Mouse (Mus musculus): Measurements from ENCODE around the gene Nars2. TPM values are rescaled to one million over a fixed set of nuclear protein-coding genes. Genes with fewer than 3 reads are reported as not detected.

Nars2 gene
- polyA plus RNA-seq, 1 experiment from 2014 or later, result 19.7 TPM

DNA sequence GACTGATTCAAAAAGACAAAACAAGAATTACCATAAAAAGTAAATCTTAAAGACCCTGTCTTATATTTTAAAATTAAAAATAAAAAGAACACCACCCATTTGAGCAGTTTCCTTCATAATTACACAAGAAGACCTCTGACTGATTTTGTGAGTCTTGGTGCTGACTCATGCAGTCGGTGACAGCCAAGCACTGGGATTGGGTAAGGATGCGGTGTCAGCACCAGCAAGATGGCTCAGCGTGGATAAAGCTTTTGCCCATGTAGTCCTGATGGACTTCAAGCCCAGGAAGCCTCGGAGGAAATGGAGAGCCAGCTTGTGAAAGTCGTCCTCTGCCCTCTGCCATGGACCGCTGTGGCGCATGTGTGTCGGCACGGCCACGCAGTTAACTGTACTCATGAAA lies 77.8 kb downstream of the Nars2 start:
- Histone ChIP-seq H3K27ac (no peak overlapping the region), H3K36me3 (no peaks in the 10 kb centered on the region), H3K4me2 (replicated peaks) (no peak overlapping the region), H3K4me3 (no peak overlapping the region), H3K4me1 (no peaks in the 10 kb centered on the region), H3K27me3 (no peaks in the 10 kb centered on the region), H3K9me3 (replicated peaks) (no peaks in the 10 kb centered on the region), H3K9ac (no peak overlapping the region)
- 93% methylated on average over 10 of the region's 10 CpGs for WGBS
- ATAC-seq (ENCODE audit: low FRiP score), result no peak

DNA sequence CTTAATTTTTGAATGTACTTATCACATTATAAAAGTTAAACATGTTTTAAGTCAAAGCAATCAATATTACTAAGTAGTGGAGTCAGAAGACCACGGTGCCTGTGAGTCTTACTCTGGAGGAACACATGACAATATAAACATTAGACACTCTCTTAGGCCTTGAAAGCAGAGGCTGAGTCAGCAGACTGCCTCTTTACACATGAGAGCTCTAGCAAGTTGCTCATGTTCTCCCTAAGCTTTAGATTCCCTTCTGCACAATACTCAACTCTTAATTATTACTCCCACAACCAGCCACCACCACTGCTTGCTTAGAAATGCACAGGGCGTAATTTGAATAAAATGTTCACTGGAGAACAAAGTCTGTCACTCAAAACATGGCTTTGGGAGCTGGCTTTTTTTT lies 81.1 kb downstream of the Nars2 start:
- ATAC-seq (ENCODE audit: low FRiP score), result no peak

DNA sequence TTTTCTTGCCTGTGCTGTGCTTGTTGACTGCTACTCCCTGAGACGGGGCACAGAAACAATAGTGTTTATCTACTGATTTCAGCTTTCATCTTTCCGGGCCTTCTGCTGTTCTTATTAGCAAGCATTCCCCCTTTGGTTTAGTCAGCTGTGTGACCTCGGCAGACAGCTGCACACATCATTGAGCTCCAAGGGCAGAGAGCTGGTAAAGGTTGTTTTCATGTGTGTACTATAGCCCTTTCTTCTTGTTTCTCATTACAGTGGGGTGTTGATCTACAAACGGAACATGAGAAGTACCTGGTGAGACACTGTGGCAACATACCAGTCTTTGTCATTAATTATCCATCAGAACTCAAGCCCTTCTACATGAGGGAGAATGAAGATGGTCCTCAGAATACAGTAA lies 88.3 kb downstream of the Nars2 start:
- Histone ChIP-seq H3K9ac (no peak overlapping the region), H3K27ac (no peak overlapping the region), H3K4me3 (no peak overlapping the region), H3K4me2 (replicated peaks) (no peak overlapping the region), H3K27me3 (no peaks in the 10 kb centered on the region), H3K4me1 (no peaks in the 10 kb centered on the region), H3K36me3 (no peaks in the 10 kb centered on the region; the same call in 1 of the 2 replicates), H3K9me3 (replicated peaks) (no peaks in the 10 kb centered on the region)
- ATAC-seq (ENCODE audit: low FRiP score), result no peak
- WGBS, result 64% methylated on average over 4 of the region's 4 CpGs

More for the DNA sequence above, 81.1 kb downstream of the Nars2 start:
- Histone ChIP-seq H3K4me1 (no peaks in the 10 kb centered on the region), H3K4me3 (no peak overlapping the region), H3K36me3 (no peaks in the 10 kb centered on the region), H3K27ac (no peak overlapping the region), H3K9me3 (replicated peaks) (no peaks in the 10 kb centered on the region), H3K4me2 (replicated peaks) (no peak overlapping the region), H3K9ac (no peak overlapping the region), H3K27me3 (no peaks in the 10 kb centered on the region)
- WGBS, result 87% methylated on average over 2 of the region's 2 CpGs

GRCm38 (mm10) chr7:97041868-97042449 lies 90.7 kb downstream of the Nars2 start:
- H3K4me3 ChIP-seq, result no peak overlapping the region
- no peaks in the 10 kb centered on the region; the same call in 1 of the 2 replicates for H3K36me3 ChIP-seq
- H3K4me2 ChIP-seq (replicated peaks), result no peak overlapping the region
- no peak for ATAC-seq (ENCODE audit: low FRiP score)
- H3K9ac ChIP-seq, result no peak overlapping the region
- no peak overlapping the region for H3K27ac ChIP-seq
- WGBS, result 89% methylated on average over 6 of the region's 6 CpGs
- no peaks in the 10 kb centered on the region for H3K27me3 ChIP-seq
- H3K9me3 ChIP-seq (replicated peaks), result no peaks in the 10 kb centered on the region
- H3K4me1 ChIP-seq, result no peaks in the 10 kb centered on the region

DNA sequence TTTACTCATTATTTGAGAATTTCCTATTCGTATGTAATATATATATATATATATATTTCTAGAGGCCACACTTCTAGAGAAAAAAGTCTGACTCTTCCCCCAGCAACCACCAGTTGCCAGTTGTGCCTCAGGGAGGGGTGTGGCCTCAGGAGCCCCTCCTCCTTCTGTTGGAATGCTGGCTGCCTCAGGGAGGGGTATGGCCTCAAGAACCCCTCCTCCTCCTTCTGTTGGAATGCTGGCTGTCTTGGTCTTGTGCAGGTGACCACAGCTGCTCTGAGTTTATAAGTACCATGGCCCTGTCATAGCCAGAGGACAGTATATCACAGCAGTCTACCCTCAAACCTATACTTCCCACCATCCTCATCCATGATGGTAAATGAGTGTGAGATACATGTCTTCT lies 91.7 kb downstream of the Nars2 start:
- Histone ChIP-seq H3K27me3 (no peaks in the 10 kb centered on the region), H3K9me3 (replicated peaks) (no peaks in the 10 kb centered on the region), H3K9ac (no peak overlapping the region), H3K4me2 (replicated peaks) (no peak overlapping the region), H3K27ac (no peak overlapping the region), H3K4me1 (no peaks in the 10 kb centered on the region), H3K4me3 (no peak overlapping the region), H3K36me3 (no peaks in the 10 kb centered on the region; the same call in 1 of the 2 replicates)
- WGBS, result 94% methylated on average over 1 of the region's 1 CpGs
- no peak for ATAC-seq (ENCODE audit: low FRiP score)

- Histone ChIP-seq H3K4me3 (no peak overlapping the region), H3K9ac (no peak overlapping the region), H3K9me3 (replicated peaks) (no peaks in the 10 kb centered on the region), H3K27me3 (no peaks in the 10 kb centered on the region), H3K4me1 (no peaks in the 10 kb centered on the region), H3K36me3 (no peaks in the 10 kb centered on the region), H3K27ac (no peak overlapping the region), H3K4me2 (replicated peaks) (no peak overlapping the region)
- WGBS, result 94% methylated on average over 2 of the region's 2 CpGs
- ATAC-seq (ENCODE audit: low FRiP score), result no peak
Measured at GRCm38 (mm10) chr7:97060966-97061365, 109.7 kb downstream of the Nars2 start.

- H3K27me3 ChIP-seq, result no peaks in the 10 kb centered on the region
- WGBS, result 80% methylated on average over 3 of the region's 3 CpGs
Measured at GRCm38 (mm10) chr7:97071512-97071911, 120.2 kb downstream of the Nars2 start.

DNA sequence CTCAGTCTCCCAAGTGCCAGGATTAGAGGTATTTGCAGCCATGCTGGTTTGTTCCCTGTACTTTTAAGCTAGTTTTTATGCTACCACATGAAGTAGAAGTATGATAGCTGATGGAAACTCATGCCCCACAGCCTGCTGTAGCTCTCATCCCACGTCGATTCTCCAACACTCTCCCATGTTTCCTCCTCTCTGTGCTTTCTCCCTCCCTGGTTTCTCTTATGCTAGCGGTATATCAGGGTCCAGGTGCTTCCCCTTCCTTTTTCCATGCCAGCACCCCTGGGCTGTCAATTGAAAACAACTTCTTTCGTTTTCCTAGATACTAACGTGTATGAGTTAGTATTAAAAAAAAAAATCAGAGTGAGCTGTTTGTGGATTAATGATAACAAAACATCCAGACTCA lies 120.8 kb downstream of the Nars2 start:
- ATAC-seq (ENCODE audit: low FRiP score), result no peak
- Histone ChIP-seq H3K27ac (no peak overlapping the region), H3K4me2 (replicated peaks) (no peak overlapping the region), H3K36me3 (no peaks in the 10 kb centered on the region), H3K9ac (no peak overlapping the region), H3K27me3 (no peaks in the 10 kb centered on the region), H3K9me3 (replicated peaks) (no peaks in the 10 kb centered on the region), H3K4me3 (no peak overlapping the region), H3K4me1 (no peaks in the 10 kb centered on the region)
- WGBS, result 85% methylated on average over 5 of the region's 5 CpGs

More at GRCm38 (mm10) chr7:97071512-97071911, 120.2 kb downstream of the Nars2 start:
- ATAC-seq (ENCODE audit: low FRiP score), result no peak
- H3K9ac ChIP-seq, result no peak overlapping the region
- H3K4me2 ChIP-seq (replicated peaks), result no peak overlapping the region
- no peaks in the 10 kb centered on the region for H3K9me3 ChIP-seq (replicated peaks)
- H3K4me1 ChIP-seq, result no peaks in the 10 kb centered on the region
- H3K27ac ChIP-seq, result no peak overlapping the region
- no peak overlapping the region for H3K4me3 ChIP-seq
- no peaks in the 10 kb centered on the region for H3K36me3 ChIP-seq

DNA sequence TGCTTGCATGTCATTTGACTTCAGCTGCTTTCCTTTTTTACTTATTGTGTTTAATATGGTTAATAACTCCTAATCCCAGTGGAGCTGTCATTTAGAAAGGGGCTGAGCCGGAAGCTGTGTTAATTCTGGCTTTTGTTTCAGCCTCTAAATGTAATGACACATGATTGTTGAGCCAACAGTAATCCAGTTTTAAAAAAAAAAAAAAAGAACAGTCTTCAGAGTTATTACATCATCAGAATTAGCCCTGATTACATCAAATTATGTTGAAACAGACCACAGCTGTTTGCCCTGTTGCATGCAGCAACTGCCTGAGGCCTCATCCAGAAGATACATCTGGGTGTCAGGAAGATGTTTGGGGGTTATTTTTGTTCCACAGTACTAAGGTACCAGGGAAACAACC lies 123.7 kb downstream of the Nars2 start:
- Histone ChIP-seq H3K36me3 (no peaks in the 10 kb centered on the region), H3K27me3 (no peaks in the 10 kb centered on the region), H3K27ac (no peak overlapping the region), H3K4me3 (no peak overlapping the region), H3K9me3 (replicated peaks) (no peaks in the 10 kb centered on the region), H3K4me2 (replicated peaks) (no peak overlapping the region), H3K4me1 (peaks cover 6% of the 10 kb centered on the region; the same call in 1 of the 2 replicates), H3K9ac (no peak overlapping the region)
- WGBS, result 78% methylated on average over 1 of the region's 1 CpGs
- no peak for ATAC-seq (ENCODE audit: low FRiP score)

GRCm38 (mm10) chr7:97076977-97077376 lies 125.7 kb downstream of the Nars2 start:
- Histone ChIP-seq H3K36me3 (no peaks in the 10 kb centered on the region), H3K4me1 (peaks cover 6% of the 10 kb centered on the region; the same call in 1 of the 2 replicates), H3K4me2 (replicated peaks) (no peak overlapping the region), H3K4me3 (no peak overlapping the region), H3K27me3 (no peaks in the 10 kb centered on the region), H3K9me3 (replicated peaks) (no peaks in the 10 kb centered on the region), H3K9ac (no peak overlapping the region), H3K27ac (no peak overlapping the region)
- no peak for ATAC-seq (ENCODE audit: low FRiP score)

- H3K27me3 ChIP-seq, result no peaks in the 10 kb centered on the region
- no peaks in the 10 kb centered on the region for H3K9me3 ChIP-seq (replicated peaks)
- H3K9ac ChIP-seq, result no peak overlapping the region
- ATAC-seq (ENCODE audit: low FRiP score), result no peak
- peaks cover 16% of the 10 kb centered on the region for H3K4me1 ChIP-seq
- H3K4me3 ChIP-seq, result no peak overlapping the region
- no peak overlapping the region for H3K27ac ChIP-seq
- H3K36me3 ChIP-seq, result no peaks in the 10 kb centered on the region
- WGBS, result 51% methylated on average over 4 of the region's 4 CpGs
- H3K4me2 ChIP-seq (replicated peaks), result no peak overlapping the region
Measured at GRCm38 (mm10) chr7:97078685-97079084, 127.4 kb downstream of the Nars2 start.

- H3K36me3 ChIP-seq, result no peaks in the 10 kb centered on the region
- no peak for ATAC-seq (ENCODE audit: low FRiP score)
- 15% methylated on average over 6 of the region's 6 CpGs for WGBS
Measured at GRCm38 (mm10) chr7:97079145-97079544, 127.8 kb downstream of the Nars2 start.

GRCm38 (mm10) chr7:97079651-97080365 lies 128.5 kb downstream of the Nars2 start:
- Histone ChIP-seq H3K4me2 (replicated peaks) (no peak overlapping the region), H3K27ac (no peak overlapping the region), H3K36me3 (no peaks in the 10 kb centered on the region), H3K27me3 (no peaks in the 10 kb centered on the region), H3K9me3 (replicated peaks) (no peaks in the 10 kb centered on the region), H3K9ac (no peak overlapping the region), H3K4me3 (no peak overlapping the region), H3K4me1 (peaks cover 16% of the 10 kb centered on the region)
- ATAC-seq (ENCODE audit: low FRiP score), result no peak
- WGBS, result 71% methylated on average over 4 of the region's 4 CpGs

More at GRCm38 (mm10) chr7:97079145-97079544, 127.8 kb downstream of the Nars2 start:
- Histone ChIP-seq H3K4me3 (no peak overlapping the region), H3K9ac (no peak overlapping the region), H3K4me1 (peaks cover 16% of the 10 kb centered on the region), H3K9me3 (replicated peaks) (no peaks in the 10 kb centered on the region), H3K27me3 (no peaks in the 10 kb centered on the region), H3K27ac (no peak overlapping the region), H3K4me2 (replicated peaks) (no peak overlapping the region)
